Mouse (Mus musculus) thymus, postnatal 4 days (tissue): ENCODE measurements around the gene Caly.

Experiments
- DNase-seq: peaks from one replicate; pipeline ENCODE4 v3.0.0; 2021

The Caly gene

DNA sequence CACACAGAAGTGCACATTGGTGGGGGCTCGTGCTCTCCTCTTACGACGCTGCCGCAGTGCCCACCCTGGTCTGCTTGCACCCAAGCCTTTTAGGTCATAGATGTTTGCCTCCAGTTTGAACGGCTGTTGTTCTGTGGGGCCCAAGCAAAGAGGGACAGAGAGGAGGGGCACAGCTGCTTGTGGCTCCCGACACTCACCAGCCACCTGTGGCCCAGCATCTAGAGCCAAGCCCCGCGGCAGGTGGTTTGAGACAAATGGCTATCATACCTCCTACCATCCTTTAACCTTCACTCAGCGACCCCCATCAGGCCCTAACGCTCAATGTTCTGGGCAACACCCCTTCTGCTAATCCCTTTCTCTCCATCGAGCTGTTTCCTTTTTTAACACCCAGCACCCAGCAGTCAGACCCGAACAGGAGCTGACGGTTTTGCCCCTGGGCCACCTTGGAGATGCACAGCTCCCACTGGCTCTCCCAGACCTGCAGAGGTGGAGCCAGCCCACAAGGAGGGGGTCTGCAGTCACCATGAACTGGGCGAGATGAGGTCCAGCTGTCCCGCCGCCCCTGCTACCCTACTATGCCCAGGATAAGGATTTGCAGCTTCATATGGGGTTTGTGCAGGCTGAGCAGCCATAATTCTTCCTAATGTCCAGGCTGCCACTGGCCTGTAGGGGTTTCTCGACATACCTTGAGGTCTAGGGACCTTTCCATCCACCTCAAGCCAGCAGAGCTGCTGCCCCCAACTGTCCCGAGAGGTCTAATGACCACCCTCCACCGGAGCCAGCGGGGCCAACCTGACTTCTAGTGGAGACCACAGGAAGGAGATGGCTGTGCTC lies 723 bp downstream of the Caly start:
- no peak for DNase-seq

DNA sequence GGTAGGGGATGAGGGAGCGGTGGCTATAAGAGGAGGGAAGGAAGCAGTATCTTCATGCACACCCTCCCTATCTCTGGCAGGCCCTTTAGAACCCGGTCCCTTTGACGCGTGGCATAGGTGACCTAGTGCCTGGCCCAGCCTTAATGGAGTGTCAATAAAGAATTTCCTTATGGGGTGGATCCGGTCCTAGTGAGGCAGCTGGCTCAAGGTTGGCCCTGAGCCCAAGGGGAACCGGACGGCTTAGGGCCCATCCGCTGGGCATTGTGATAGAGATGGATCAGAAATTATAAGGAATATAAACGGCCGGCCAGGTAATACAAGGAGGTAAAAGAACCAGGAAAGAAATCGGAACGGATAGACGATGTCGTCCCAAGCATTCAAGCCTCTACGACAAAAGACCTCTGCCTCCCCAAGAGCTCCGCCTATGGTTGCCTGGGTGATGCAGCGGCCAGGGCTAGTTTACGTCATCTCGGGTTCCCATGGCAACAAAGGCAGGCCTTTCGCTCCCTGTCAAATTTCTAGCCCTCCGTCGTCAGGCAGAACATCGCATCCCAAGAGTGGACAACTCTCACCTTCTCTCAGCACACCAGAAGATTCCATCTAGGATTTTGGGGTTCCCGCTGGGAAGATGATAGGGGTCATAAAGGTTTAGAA lies 1.7 kb downstream of the Caly start:
- DNase-seq = peak; percentile 62

DNA sequence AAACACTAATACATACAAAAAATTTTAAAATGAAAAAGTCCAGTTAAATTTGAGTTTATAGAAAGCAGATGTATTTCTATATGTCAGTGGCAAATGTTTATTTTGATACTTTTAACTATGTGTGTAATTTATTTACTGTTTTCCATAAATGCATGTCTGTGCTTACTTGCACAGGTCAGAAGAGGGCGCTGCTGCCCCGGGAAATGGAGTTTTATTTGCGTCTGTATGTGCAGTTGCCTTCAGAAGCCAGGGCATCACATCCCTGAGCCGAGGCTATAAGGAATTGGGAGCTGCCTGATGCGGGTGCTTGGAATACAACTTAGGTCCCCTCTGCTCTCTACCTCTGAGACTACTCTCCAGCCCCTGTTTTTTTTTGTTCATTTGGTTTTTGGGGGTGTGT lies 3.6 kb downstream of the Caly start:
- peak; percentile 78 for DNase-seq

DNA sequence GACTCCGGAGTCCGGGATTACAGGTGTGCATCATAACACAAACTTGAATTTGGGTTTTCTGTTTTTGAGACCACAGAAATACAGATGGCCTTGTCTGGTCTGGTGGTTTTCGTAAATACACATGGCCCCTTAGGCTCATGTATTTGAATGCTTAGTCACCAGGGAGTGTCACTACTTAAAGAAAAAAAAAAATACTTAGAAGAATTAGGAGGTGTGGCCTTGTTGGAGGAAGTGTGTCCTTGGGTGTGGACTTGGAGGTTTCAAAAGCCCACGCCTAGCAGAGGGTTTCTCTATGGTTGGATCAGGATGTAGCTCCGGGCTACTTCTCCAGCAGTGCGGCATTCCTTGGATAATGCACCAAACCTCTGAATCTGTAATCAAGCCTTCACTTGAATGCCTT lies 4.7 kb downstream of the Caly start:
- no peak for DNase-seq

DNA sequence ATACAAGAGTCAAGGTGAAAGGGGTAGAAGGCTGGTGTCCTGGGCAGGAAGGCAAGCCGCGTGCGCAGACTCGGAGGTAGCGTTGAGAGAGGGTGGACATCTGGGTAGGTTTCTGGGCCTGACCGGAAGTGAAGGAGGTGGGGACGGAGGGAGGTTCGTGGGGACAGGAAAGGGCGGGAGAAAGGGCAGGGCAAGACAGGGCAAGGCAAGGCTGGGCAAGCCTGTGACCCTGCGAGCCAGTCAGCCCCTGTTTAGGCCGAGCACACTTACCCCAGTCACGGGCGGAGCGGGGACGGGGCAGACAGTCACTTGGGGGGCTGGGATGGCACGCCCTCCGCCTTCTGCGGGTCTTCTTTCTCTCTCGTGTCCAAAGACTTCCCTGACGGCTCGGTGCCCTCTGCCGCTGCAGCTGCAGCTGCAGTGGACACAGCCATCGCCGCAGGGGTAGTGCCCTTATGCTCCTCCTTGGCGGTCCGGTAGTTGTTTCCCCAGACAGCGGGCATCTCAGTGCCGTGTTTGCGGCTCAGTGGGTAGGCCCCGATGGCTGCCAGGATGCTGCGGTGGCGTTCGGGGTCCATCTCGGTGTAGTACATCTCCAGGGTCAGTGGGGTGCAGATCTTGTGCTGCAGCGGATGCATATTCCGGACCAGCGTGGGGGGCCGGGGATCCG lies 12.2 kb downstream of the Caly start:
- no peak for DNase-seq

GRCm38 (mm10) chr7:140067397-140067796 lies 15.0 kb downstream of the Caly start:
- no peak for DNase-seq

GRCm38 (mm10) chr7:140063092-140063491 lies 19.3 kb downstream of the Caly start:
- DNase-seq = peak; percentile 83

GRCm38 (mm10) chr7:140062307-140062706 lies 20.0 kb downstream of the Caly start:
- peak; percentile 44 for DNase-seq

DNA sequence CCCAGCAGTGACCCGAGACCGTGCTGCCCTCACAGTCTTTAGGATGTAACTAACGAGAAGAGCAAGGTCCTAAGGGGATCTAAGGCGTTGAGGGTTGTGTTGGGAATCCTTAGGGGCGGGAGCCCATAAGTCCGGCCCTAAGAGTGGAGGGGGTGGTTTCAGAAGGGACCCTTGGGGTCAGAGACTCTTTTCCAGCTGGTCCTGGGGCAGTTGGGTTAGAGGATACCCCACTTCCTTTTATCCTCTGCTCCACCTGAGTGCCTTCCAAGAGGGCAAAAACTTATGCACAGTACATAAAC lies 20.6 kb downstream of the Caly start:
- DNase-seq = no peak

GRCm38 (mm10) chr7:140060936-140061831 lies 21.2 kb downstream of the Caly start:
- DNase-seq = peak; percentile 23

- DNase-seq = no peak
Observed at GRCm38 (mm10) chr7:140059601-140060000, 22.7 kb downstream of the Caly start.

- DNase-seq = no peak
Observed at GRCm38 (mm10) chr7:140058528-140058927, 23.8 kb downstream of the Caly start.

DNA sequence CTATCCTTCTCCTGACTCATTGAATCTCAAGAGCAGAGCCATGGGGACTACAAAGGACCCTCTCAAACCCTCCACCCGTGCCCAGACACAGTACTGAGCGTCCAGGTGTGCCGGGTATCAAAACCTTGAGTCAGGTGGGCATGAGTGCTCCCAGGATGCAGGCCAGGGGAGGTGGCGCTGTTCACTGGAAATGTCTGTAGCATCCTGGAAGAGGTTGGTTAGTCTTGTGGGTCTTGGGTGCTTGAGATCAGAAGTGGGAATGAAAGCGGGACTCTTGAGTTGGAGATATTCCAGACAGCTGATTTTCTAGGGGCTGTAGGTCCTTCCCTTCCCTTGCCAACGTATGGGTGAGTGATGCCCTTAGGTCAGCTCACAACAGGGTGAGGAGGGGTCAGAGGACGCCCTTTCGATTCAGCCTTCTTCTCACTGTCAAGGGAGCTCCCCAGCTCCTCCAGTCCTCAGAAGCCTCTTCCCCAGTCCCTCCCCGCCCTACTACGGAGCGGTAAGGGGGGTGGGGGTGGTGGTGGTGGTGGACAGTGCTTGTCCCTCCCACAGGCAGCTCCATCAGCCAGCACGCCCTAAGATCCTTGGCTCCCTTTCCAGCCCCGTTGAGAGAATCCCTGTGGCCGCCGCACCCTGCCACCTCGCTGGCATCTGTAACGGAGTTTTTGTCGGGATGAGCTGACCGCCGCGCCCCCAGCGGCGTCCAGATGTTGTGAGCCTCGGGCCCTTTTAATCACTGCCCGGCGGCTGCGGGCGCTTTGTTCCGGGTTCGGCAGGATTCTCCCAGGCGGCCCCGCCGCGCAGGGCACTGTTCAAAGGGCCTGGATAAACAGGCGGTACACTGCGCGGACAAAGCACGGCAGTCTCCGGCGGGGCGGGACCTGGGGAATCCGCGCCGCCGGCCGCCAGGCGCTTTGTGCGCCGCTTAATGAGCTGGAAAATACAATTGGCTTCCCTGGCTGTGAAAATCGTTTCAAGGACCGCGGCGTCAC lies 24.6 kb downstream of the Caly start:
- no peak for DNase-seq

DNA sequence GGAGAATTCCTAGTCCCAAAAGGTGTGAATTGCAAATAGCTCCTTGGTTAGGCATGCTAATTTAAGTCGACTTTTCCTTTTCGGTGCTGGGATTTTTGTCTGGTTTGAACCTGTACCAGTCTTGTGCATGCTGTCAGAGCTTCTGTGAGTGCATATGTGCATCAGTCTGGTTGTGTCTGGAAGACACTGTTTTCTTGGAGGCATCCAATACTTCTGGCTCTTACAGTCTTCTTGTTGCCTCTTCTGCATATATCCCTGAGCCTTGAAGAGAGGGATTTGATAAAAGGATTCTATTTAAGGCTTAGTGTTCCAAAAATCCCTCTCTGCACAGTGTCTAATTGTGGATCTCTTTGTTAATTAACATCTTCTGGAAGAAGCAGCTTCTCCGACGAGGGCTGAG lies 28.2 kb downstream of the Caly start:
- no peak for DNase-seq

DNA sequence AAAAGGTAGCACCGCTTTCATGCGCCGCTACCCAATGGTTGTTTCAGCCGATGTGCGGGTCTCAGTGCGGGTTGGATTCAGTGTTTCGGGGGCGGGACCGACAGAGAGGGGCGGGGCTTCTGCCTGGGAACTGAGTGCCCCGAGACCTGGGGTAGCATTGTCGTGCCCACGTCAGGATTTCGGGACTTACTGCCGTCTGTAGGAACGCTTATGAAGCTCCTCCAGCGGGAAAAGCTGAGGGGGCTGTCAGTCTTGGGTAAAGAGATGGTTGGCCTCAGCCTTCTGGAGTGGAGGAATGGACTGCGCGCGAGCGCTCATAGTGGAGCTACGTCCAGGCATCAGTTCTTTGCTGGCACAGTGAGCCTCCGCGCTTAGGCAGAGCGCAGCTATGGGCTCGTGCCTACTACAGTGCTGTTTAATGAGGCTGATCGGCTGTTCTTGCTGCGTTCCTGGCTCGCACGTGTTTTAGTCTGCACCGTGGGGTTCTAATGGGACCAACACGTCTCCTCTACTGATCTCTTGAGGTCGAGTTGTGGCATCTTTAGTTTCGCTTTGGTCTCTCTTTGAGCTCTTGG lies 33.1 kb downstream of the Caly start:
- peak; percentile 64 for DNase-seq

DNA sequence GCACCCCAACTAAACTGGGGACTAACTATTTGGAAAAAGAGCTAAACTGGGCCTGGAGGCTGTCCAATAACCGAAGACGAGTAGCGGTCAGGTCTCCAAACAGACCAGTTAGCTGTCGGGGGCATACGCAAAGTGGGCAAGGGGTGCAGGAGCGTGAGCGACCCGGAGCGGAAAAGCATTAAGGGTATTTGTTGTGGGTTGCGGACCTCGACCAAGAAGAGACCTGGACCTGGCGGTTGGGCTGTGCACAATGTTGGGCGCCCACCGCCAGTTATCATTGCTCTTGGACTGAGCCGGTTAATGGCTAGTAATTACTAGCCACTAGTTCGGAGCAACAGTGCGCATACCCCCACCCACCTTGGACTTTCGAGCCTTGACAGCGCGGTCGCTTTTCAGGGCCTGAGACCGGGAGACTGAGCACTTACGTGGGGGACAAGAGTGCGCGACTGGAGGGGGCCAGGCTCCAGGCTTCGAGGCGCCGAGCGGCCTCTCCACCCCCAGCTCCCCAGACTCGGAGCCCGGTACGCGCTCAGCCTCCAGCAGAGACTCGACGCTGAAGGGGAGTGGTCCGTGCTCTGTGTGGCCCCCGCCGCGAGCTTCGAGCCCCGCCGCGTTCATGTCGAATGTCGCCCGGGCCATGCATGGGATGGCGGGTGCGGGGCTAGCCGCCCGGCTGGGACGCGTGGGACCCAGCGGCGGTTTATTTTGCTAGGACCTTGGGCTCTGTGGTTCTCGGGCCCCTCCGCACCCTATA lies 33.8 kb downstream of the Caly start, which contains the start of gene Msx3:
TSS of gene Msx3 (minus strand) at position 729 of the 754 bp plus-strand sequence.
- peak; percentile 36 for DNase-seq

GRCm38 (mm10) chr7:140047811-140048311 lies 34.5 kb downstream of the Caly start:
- peak; percentile 38 for DNase-seq

DNA sequence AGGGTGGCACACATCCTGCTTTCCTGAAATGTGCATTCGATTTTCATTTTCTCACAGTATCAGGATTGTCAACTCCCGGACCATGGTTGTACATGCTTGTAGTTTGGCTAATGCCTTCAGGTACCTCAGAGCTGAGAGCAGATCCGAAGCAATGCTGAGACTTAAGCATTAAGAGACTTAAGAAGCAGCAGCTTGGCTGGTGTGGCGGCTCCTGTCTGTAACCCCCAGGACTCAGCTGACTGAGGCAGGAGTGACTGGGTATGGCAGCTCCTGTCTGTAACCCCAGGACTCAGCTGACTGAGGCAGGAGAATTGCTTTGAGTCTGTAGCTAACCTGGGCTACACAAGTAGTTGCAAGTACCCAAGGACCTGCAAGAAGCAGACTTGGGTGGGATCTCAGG lies 36.8 kb downstream of the Caly start:
- DNase-seq = no peak

- DNase-seq = no peak
Observed at GRCm38 (mm10) chr7:140042728-140043127, 39.6 kb downstream of the Caly start.

- DNase-seq = no peak
Observed at GRCm38 (mm10) chr7:140037171-140037555, 45.2 kb downstream of the Caly start.
